Mouse (Mus musculus): ENCODE measurements around the gene Nme7.

GRCm38 (mm10) chr1:164450231-164450630 is 146.3 kb downstream of the Nme7 start:
- no peak for TF ChIP-seq CTCF (IDR thresholded peaks at IDR 0.05; ENCODE audit: low read depth)
- TF ChIP-seq EP300 (IDR thresholded peaks at IDR 0.05; ENCODE audit: low read depth) = no peak

All from heart, postnatal 0 days (tissue).